Mouse (Mus musculus) urinary bladder, adult 2 months (tissue): ENCODE measurements around the gene Tmem94. TPM values are rescaled to one million over a fixed set of nuclear protein-coding genes. Genes with fewer than 3 reads are reported as not detected.

Experiments used
- DNase-seq: peaks from one replicate; pipeline ENCODE4 v3.0.0; 2022; ENCODE audit warnings: low spot score
- polyA plus RNA-seq: library from polyadenylated mRNA; depleted of rRNA; stranded (reverse); fragments of >200 nt; gene quantifications from 2 replicates; pipeline ENCODE4 v1.2.3, GENCODE M21; 2012

Tmem94 gene
- polyA plus RNA-seq, 1 experiment: 20.8 TPM

DNA sequence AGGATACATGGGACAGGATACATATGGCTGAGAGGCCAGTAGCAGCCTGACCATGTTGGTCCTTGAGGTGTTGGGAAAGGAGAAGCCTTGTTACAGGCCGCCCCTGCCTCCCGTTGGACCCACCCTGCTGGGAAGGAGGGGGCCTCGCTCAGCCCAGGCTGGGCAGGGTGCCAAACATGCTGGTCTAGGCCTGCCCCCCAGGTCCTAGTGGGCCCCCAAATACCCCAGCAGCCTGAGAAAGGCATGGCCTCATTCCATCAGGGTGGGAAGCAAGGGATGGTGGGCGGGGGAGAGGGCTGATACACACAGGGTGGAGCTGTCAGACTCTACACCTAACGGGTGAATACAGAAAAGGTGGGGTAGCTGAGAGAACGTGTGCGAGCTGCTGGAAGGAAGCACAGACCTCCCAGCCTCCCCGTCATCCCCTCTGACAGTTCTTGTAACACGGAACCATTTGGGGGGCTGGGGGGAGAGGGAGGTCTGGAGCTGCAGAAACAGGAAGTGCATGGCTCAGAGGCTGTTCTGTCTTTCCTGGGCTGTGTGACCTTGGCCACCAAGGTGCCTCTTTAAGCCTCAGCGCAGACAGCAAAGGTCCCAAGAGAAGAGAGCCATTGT lies 43.6 kb downstream of the Tmem94 start:
- no peak for DNase-seq

DNA sequence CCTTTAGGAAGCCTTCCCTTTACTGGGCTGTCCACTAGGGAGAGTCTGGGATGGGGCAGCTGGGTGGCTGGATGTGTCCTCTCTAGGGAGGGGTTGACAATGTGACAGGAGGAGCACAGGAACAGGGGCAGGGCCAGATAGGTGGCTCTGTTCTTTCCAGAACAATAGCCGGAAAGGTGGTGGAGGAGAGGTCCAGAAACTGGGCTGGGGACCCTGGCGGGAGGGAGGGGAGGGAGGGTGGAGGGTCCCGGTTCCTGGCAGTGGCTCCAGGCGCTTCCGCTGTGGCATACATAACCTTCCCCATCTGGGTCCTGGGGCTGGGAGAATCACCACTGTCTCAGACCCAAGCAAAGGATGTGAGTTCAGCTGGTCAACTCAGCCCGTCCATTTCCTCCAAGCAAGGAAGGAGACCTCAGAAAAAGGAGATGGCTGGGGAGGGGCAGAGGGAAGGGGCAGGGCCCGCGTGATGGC lies 44.1 kb downstream of the Tmem94 start:
- DNase-seq: no peak

DNA sequence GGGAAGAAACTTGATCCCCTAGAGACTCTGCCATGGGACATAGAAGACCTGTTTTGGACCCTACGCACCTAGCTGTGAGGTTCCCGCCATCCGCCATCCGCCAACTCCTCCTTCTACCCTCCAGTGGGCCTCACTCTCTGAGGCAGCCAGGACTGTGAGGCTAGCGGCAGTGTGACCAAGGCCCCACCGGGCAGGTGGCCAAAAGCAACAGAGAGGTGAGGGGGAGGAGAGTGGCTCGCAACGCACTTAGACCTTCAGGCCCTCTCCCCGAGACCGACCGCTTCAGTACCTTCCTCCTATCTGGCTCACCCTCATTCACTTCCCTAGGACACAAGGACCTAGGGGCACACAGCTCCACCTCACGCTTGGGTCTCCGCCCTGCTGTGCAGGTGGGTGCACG lies 45.1 kb downstream of the Tmem94 start:
- DNase-seq: peak; percentile 53

DNA sequence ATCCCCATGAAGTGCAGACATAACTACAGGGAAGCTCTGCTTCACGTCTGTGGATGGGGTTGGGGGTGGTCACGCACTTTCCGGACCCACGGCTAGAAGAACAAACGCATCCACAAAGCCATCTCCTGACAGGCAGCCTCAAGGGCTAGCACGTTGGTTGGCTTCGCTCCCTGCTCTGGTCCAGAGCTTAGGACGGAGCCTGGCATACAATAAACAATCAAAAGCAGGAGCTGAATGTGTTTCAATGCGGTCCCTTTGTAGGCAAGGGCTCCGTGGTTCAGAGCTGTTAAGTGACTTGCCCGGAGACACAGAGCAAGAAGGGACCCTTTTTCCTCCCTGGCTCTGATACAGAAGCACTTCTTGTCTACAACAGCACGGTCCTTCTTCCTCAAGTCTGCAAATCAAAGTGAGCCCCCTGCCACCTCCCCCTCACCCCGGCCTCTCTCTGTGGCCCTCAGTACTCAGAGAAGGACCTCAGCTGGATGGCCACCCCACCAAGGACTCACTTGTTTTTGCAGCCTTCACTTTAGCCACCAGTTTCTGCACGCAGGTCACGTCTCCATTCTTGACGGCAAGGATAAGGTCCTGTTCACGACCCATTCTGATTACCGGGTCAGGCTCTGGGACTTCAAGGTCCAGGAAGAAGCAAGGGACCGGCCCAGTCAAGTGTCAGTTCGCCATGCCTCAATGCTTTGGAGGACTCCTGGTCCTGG lies 46.3 kb downstream of the Tmem94 start:
- no peak for DNase-seq

DNA sequence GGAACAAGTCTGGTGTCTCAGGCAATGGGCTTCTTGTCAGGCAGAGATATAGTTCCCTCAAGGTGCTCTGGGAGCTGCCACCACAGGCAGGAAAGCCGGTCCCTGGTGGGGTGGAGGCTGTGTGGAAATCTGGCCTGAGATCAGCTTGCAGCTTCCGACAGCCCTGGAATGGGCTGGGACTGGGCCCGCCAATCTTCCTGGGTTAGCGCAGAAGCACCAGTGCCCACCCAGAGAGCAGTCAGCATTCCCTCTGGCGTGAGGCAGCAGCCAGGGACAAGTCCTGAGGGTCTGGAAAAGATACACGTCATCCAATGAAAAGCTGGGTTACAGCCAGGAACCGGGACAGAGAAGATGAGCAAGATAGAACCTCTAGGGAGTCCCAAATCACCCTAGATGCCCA lies 46.9 kb downstream of the Tmem94 start:
- no peak for DNase-seq

DNA sequence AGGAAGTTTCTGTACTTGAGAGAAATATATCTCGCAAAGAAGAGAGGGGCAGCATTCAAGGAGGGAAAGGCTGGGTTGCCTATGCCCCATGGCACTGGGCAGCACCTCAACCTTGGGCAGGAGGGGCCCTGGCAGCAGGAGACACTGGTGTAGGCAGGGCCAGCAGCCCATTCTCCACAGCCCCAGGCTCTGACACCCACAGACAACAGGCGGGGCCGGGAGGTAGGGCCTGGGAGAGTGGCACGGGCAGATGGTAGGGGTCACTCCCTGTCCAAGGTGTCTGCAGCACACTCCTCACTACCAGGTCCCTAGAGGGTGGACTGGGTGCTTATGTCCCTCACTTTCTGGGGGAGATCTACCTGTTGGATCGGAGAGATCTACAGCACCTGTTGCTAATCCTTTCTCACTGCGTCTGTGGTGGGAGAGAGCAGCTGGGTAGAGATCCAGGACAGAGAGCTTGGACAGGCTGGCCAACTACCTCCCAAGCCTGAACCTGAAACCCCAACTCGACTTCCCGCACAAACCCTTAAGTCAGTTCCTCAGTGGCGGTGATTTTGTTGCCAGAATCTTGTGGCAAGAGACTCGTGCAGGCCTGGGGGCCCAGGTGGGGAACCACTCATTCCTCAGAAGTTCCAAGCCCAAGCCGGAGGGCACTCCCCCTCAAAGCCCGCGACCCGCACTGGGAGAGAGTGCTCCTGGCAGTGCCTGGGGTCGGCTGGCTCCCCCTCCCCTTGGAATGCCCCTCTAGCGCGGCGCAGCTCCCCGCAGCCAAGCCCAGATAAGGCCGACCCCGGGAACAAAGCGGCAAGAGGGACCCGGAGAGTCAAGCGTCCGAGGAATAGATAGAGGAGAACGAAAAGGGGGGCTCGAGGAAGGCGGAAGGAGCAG lies 47.5 kb downstream of the Tmem94 start:
- peak; percentile 43 for DNase-seq

DNA sequence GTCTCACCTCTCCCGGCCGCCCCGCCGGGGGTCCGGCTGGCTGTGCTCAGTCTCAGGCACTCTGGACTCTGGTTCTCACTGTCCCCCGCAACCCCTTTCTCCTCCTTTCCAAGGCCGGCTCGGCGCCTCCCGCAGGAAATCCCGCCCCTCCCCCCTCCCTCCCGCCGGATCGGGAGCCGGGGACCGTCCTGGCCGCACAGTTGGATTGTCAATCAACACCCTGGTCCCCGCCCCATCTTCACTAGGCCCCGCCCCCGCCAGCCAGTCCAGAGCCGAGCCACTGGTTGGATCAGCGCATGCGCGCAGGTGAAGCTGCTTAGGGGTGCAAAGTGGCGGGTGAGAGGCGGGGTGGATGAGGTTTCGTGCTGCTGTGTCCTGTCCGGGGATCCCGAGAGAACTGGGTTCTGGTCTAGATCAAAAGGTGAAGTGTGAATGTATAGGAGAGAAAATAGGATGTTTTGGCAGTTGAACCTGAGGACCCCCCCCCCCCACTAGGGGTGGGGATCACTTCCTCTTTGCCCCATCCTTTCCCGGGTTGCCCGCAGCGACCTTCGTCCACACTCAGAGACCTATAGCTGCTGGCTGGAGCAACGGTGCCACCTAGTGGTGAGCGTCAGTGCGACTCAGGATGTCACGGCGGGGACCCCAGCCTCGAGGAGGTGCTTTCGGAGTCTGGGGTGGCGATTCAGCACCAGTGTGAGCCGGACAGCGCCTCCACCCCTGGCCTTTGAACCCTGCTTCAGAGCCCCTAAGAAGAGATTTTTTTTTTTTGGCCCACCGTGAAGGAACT lies 48.5 kb downstream of the Tmem94 start, which contains the start of gene Caskin2:
Gene Caskin2, minus strand, starts transcription at position 133 of the 790 bp plus-strand sequence.
- peak; percentile 93 for DNase-seq

DNA sequence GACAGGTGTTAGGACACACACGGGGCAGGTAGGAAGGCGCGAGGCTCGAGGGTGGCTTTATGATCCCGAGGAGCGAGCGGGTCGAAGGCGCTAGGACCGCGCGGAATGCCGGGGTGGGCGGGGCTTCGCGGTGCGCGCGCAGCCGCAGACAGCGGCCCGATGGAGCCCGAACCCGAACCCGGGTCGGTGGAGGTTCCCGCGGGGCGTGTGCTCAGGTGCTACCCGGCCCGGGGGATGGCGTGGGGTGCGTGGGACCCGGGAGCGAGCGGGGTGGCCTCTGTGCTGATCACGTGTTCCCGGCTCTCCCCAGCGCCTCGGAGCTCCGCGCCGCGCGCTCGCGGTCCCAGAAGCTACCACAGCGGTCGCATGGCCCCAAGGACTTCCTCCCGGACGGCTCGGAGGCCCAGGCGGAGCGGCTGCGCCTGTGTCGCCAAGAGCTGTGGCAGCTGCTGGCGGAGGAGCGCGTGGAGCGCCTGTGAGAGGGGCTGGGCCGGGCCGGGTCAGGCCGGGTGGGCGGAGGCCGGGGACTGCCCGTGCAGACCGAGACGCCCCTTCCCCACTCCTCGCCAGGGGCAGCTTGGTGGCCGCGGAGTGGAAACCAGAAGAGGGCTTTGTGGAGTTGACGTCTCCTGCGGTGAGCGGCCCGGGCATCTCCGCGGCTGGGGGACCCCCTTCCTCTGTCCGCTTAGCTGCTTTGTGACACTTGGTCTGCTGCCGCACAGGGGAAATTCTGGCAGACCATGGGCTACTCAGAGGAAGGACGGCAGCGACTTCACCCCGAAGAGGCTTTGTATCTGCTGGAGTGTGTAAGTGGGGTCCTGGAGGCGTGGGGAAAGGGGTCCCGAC lies 49.6 kb downstream of the Tmem94 start, which contains the start of gene Tsen54:
Gene Tsen54, plus strand, starts transcription at position 120 of the 846 bp plus-strand sequence.
- peak; percentile 78 for DNase-seq

DNA sequence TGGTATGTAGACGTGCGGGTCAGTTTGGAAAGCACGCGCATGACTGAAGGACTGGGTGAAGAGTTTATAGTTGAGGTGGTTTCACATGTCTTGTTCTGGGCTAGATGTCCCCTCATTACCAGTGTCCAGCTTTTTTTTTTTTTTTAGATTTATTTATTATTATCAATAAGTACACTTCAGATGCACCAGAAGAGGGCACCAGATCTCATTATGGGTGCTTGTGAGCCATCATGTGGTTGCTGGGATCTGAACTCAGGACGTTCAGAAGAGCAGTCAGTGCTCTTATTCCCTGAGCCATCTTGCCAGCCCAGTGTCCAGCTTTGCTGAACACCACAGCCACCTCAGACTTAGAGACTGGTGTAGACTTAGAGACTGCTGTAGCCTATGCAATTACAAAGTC lies 52.1 kb downstream of the Tmem94 start:
- DNase-seq: no peak

DNA sequence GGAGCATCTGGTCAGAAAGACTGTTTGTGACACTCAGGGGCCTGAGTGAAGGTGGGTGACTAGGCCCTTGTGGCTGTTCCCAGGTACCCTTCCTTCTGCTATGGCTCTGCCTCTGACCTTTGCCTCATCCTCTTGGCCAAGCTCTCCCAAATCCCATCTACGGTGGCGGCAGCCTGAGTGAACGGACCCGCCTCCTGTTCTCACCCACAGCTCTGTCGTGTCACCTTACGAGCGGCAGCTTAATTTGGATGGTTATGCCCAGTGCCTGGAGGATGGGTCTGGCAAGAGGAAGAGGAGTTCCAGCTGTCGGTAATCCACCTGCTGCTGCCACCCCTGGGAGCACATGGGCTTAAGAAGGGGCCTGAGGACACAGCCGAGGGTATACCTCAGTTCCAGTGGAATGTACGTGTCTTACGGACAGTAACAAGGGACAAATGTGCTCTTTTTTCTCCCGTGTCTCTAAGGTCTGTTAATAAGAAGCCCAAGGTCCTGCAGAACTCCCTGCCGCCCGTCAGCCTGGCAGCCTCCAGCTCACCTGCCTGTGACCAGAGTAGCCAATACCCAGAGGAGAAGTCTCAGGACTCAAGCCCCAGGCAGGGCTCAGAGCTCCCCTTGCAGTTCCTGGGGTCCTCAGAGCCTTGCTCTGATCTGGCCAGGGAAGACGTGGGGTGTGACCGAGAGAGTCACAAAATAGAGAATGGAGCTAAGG lies 54.8 kb downstream of the Tmem94 start:
- DNase-seq: no peak

DNA sequence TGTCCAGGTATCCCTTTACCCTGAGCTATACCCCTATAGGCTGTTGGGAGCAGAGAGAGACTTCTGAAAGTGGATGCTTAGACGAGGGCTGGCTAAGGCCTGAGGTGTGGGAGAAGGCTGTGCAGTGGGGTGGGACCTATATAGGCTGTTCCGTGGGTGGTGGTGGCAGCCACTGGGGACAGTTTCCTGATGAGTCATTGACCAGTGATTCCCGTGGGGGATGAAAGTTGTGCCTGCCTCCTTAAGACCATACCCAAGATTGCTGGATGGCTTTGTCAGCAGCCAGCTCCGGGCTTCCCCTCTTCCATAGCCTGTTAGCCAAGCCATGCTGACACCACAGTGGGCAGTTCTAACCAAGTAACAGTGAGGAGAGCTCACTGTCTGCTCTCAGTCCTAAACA lies 55.8 kb downstream of the Tmem94 start:
- DNase-seq: no peak

DNA sequence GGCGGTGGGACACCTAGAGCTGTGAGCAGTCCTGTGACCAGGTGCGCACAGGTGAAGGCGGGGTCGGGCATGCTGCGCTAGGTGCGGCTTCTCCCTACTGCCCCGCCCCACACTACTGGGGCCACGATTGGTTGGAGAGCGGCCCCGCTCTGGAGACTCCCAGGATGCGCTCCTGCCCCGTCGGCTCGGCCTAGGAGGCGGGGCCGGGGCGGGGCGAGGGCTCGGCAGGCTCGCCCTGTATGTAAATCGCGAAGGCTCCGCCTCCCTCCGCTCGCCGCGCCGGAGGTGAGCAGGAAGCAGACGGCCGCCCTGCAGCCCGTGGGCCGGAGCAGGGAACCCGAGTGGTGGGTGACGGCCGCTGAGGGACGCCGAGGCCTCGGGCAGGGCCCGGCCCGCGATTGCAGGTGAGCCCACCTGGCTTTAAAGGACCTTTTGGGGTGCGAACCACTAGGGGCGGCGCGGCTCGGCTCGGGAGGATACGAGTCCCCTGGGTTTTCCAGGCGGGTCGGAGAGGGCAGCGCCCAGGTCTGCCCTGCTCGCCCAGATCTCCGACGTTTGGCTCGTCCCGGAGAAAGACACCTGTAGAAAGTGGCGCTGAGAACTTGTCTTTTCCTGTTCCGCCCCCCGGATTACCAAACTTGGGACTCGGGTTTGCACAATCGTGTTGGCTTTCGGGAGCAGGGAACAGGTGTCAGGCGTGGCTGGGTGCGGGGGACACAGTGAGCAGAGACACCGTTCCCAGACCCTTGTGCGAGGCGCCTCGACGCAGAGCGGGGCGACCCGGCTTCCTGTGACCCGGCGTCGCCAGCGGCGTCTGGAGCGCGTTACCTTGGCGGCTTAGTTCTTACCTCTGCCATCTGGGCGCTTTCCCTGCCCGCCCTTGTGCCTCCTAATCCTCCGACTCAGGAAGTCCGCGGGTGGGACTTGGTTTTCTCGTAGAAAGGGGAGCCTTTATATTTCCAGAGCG lies 58.8 kb downstream of the Tmem94 start, which contains the start of gene Llgl2:
Gene Llgl2, plus strand, starts transcription at position 276 of the 967 bp plus-strand sequence.
- peak; percentile 86 for DNase-seq

DNA sequence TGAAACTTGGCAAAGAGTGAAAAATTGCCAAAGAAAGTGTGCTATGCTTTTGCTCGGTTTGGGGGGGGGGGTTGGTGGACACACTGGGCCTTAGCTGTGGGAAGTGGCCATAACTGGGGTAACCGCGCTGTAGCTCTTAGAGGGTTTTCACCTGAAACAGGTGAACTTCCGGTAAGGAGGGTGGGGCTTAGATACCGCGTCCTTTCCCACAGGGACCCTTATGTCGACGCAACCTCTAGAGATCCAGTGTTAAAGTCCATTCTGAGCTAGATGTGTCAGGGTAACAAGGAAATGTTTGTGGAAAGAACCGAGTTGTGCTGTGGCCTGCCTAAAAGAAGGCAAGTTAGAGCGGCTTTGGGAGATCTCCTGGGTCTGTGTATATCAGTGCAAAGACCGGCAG lies 59.6 kb downstream of the Tmem94 start:
- DNase-seq: no peak

DNA sequence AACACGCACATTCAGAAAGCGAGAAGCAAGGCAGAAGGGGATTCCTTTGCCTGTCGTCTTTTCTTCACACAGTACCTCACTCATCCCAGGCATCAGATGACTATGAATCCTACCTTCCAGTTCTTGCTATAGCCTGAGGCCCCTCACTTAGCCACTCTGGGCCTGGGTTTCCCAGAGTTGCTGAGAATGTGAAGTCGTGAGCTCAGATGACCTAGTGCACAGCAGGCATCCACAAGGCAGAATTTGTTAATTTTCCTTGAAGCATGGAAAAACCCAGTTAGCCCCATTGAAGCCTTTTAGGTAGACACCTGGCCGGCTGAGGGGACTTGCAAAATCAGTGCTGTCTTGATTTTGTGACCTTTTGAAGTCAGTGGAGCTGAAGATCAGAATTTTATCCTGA lies 61.3 kb downstream of the Tmem94 start:
- DNase-seq: no peak

DNA sequence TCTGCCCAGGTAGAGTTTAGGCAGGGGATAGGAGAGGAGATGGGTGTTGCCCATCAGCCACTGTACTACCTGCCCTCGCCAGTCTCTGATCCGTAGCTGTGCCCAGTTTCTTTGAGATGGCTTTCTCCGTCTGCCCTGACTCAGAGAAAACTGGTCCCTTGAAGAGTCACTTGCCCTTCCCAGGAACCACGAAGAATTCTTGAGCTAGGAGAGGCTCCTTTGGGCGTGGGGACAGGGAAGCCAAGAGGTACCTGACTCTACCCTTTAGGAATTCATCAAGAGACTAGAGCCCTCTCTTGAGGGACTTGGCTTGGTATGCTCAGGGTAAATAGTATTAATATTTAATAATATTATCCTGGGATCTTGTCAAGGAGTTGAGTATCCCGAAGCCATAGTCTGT lies 62.4 kb downstream of the Tmem94 start:
- DNase-seq: no peak

DNA sequence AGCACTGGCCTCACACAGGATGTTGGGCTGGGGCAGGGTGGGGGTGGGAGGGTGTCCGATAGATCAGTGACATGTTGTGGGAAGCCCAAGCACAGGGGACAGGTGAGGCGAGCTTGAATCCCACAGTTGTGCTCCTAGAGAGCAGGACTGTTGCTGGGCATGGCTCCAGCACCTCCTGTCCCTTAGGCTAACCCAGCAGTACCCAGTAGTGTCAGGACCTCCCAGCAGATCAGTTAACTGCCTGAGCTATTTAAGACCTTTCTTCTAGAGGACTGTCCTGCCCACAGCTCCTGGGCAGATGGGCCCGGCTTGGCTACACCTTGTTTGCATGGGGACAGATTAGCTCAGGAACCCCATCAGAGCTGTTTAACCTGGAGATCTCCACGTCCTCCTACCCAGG lies 63.8 kb downstream of the Tmem94 start:
- no peak for DNase-seq

DNA sequence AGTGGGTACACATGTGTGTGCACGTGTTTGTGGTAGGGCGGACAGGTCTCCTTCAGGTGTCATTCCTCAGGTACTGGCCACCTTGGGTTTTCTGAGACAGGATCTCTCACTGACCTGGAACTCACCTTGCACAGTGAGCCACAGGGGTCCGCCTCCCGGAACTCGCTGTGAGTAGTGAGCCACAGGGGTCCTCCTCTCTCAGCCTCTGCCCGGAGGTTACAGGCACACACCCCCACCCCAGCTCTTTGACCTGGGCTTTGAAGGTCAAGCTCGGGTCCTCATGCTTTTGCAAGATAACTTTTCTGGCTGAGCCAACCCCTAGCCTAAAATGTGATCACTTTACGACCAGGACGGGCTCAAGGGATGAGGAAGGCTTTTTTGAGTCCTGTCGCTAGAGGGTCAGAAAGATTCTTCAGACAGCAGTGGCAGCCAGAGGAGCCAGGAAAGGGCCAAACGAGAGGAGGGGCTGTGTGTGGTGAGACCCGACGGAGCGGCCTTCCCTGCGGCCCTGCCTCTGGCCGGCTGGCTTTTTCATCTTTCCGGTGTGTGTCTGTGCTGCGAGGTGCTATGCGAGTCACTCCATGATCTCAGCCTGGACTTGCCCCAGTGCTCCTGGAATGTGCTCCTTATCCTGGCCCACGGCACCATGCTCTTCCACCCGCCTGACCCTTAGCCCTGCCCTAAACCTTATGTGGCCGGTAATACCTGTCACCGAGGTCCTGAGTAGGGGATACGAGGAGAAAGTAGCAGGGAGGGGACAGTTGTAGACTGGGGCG lies 65.5 kb downstream of the Tmem94 start:
- DNase-seq: no peak

DNA sequence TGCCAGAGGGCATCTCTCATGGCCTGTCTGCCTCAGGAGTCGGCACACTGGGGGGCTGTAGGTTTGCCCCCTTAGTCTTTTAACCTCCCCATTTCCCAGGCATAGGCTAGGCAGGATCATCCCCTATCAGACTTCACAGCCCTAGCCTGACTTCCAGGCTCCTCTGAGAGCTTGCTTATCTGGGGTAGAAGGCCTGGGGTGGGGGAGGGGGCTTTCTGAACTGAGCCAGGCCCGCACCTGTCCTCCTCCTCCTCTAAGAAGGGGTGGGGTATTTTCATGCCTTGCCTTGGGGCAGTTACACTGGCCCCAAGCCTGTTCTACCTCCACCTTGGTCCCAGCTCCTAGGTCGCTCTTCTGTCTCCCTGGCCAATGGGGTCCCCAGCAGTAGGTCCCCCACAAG lies 66.3 kb downstream of the Tmem94 start:
- no peak for DNase-seq
